Mouse (Mus musculus): ENCODE measurements at regions not wholly inside any gene's neighbourhood (a gene's known extent, or its start where the extent isn't known, plus 50 kb on each side); places are given as distances from the start of the nearest gene placed in this dataset.

DNA sequence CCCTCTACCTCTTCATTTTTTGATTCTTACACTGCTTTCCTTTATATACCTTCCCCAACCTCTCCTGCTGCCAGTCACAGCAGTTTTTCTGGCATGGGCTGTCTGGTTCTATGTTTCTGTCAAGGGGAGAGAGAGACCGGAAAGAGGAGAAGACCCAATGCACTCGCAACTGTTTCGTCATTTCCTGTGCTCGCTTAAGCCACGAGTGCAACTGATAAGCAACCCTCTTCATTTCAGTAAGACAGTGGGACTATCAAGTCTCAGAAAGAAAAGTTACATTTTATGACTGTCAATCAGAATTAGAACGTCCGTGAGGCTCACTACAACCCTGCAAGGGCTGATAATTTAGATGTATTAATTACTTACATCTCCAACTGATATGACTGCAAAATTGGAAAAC is 312.2 kb downstream of the Etnk1 start:
- no peaks in the 10 kb centered on the region for H3K4me1 ChIP-seq (replicated peaks; ENCODE audit: control insufficient read depth, insufficient read depth, low read length)
- no peak overlapping the region for H3K4me2 ChIP-seq (replicated peaks; ENCODE audit: low read depth, low read length)
- H3K27me3 ChIP-seq (ENCODE audit: control insufficient read depth, insufficient read depth, low read length): no peaks in the 10 kb centered on the region
- H3K36me3 ChIP-seq (ENCODE audit: control insufficient read depth, insufficient read depth, low read length): no peaks in the 10 kb centered on the region
- H3K9ac ChIP-seq (ENCODE audit: low read depth, low read length): no peak overlapping the region
- H3K4me3 ChIP-seq (ENCODE audit: low read depth, low read length): no peak overlapping the region
- no peak overlapping the region for H3K27ac ChIP-seq (ENCODE audit: low read depth, low read length)
- no peaks in the 10 kb centered on the region for H3K9me3 ChIP-seq (ENCODE audit: control insufficient read depth, low read length)
- 84% methylated on average over 7 of the region's 7 CpGs for WGBS
- DNase-seq (ENCODE audit: low spot score) (no peak), ATAC-seq (ENCODE audit: low FRiP score) (no peak)

DNA sequence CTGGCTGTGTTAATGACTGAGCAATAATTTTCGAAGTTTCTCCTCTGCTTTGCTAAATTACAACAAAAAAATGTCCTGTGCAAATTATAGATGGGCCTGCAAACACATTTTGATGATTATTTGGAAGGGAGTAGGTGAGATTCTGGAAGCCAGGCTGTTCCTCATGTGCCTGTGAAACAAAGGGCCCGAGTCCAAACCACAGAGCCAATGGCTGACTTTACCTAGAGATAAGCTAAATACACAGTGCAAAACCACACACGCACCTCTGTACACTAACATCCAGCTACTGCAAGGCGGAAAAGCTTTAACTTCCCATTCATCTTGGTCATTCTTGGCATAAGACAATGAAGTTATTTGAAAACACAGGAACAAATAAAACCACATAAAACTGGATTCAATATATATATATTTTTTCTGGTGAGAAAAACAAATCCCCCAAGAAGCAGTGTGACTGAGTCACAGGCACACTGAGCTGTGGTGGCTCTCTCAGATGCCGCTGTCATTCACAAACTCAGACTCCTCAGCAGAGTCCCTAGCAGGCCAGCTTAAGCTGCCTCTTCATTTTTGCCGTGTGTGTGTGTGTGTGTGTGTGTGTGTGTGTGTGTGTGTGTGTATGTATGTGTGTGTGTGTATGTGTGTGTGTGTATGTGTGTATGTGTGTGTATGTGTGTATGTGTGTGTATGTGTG is 312.8 kb downstream of the Etnk1 start:
- DNase-seq (ENCODE audit: low spot score) (no peak), ATAC-seq (ENCODE audit: low FRiP score) (no peak)
- Histone ChIP-seq H3K9me3 (ENCODE audit: control insufficient read depth, low read length) (no peaks in the 10 kb centered on the region), H3K4me3 (ENCODE audit: low read depth, low read length) (no peak overlapping the region), H3K36me3 (ENCODE audit: control insufficient read depth, insufficient read depth, low read length) (no peaks in the 10 kb centered on the region), H3K27me3 (ENCODE audit: control insufficient read depth, insufficient read depth, low read length) (no peaks in the 10 kb centered on the region), H3K27ac (ENCODE audit: low read depth, low read length) (no peak overlapping the region), H3K9ac (ENCODE audit: low read depth, low read length) (no peak overlapping the region), H3K4me2 (replicated peaks; ENCODE audit: low read depth, low read length) (no peak overlapping the region), H3K4me1 (replicated peaks; ENCODE audit: control insufficient read depth, insufficient read depth, low read length) (no peaks in the 10 kb centered on the region)
- 89% methylated on average over 6 of the region's 6 CpGs for WGBS

DNA sequence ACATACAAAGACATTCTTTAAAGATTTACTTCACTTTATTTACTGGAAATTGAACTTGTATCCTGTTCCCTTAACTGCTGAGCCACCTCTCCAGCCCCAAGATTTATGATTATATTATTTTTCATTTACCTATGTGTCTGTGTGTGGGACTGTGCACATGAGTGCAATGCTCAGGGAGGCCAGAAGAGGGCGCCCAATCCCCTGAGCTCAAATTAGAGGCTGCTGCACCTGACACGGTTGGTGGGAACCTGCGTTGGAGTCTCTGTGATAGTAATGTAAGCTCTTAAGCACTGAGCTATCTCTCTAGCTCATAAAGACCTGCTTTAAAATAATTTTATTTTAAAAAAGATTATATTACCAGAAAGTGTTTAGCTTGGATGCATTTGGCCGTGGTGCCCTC is 315.3 kb downstream of the Etnk1 start:
- no peak for ATAC-seq (ENCODE audit: low FRiP score)
- Histone ChIP-seq H3K4me1 (replicated peaks; ENCODE audit: control insufficient read depth, insufficient read depth, low read length) (no peaks in the 10 kb centered on the region), H3K27me3 (ENCODE audit: control insufficient read depth, insufficient read depth, low read length) (no peaks in the 10 kb centered on the region), H3K9ac (ENCODE audit: low read depth, low read length) (no peak overlapping the region), H3K9me3 (ENCODE audit: control insufficient read depth, low read length) (no peaks in the 10 kb centered on the region), H3K4me2 (replicated peaks; ENCODE audit: low read depth, low read length) (no peak overlapping the region), H3K36me3 (ENCODE audit: control insufficient read depth, insufficient read depth, low read length) (no peaks in the 10 kb centered on the region), H3K4me3 (ENCODE audit: low read depth, low read length) (no peak overlapping the region), H3K27ac (ENCODE audit: low read depth, low read length) (no peak overlapping the region)
- 87% methylated on average over 4 of the region's 4 CpGs for WGBS
- DNase-seq (ENCODE audit: low spot score): no peak

DNA sequence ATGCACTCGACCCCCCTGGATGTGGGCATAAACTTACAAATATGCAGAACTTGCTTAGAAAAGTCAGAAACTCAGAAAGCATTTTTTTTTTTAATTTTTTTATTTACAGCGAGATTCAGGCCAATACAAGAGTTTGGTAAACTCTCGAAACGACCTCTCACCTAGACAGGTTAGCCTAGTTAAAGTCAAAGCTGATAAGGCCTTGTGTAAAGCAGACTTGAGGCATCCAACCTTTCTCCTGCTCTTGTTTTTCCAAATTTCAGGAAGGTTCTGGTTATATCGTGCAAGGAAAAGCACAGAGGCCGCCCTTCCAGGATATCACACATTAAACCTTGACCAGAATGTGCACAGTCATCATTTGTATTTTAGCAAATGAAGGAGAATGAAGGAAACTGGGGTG is 315.8 kb downstream of the Etnk1 start:
- no peaks in the 10 kb centered on the region for H3K9me3 ChIP-seq (ENCODE audit: control insufficient read depth, low read length)
- no peak overlapping the region for H3K27ac ChIP-seq (ENCODE audit: low read depth, low read length)
- no peak overlapping the region for H3K4me2 ChIP-seq (replicated peaks; ENCODE audit: low read depth, low read length)
- no peak for DNase-seq (ENCODE audit: low spot score)
- no peak overlapping the region for H3K4me3 ChIP-seq (ENCODE audit: low read depth, low read length)
- no peaks in the 10 kb centered on the region for H3K36me3 ChIP-seq (ENCODE audit: control insufficient read depth, insufficient read depth, low read length)
- H3K4me1 ChIP-seq (replicated peaks; ENCODE audit: control insufficient read depth, insufficient read depth, low read length): no peaks in the 10 kb centered on the region
- no peaks in the 10 kb centered on the region for H3K27me3 ChIP-seq (ENCODE audit: control insufficient read depth, insufficient read depth, low read length)
- no peak for ATAC-seq (ENCODE audit: low FRiP score)
- 92% methylated on average over 6 of the region's 6 CpGs for WGBS
- no peak overlapping the region for H3K9ac ChIP-seq (ENCODE audit: low read depth, low read length)

DNA sequence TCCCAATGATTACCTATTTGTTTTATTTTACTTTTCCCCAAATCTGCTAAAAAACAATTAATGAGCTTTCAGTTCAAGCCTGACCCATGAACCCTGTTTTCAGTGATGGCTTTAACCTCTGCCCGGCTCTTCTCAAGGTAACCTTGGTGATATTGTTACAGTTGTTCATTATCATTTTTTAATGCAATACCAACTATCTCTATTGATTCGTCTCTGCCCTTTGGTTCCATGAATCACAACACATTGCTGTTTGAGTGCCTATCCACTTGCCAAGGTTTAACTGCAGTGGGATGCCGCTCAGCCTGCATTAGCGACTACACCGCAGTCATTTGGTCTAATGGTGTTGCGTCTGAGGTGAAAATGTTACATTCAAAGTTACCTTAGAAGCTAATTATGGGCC is 317.9 kb downstream of the Etnk1 start:
- no peaks in the 10 kb centered on the region for H3K4me1 ChIP-seq (replicated peaks; ENCODE audit: control insufficient read depth, insufficient read depth, low read length)
- DNase-seq (ENCODE audit: low spot score) (no peak), ATAC-seq (ENCODE audit: low FRiP score) (no peak)
- no peak overlapping the region for H3K27ac ChIP-seq (ENCODE audit: low read depth, low read length)
- 92% methylated on average over 6 of the region's 6 CpGs for WGBS
- H3K4me2 ChIP-seq (replicated peaks; ENCODE audit: low read depth, low read length): no peak overlapping the region
- no peak overlapping the region for H3K4me3 ChIP-seq (ENCODE audit: low read depth, low read length)
- no peak overlapping the region for H3K9ac ChIP-seq (ENCODE audit: low read depth, low read length)
- no peaks in the 10 kb centered on the region for H3K9me3 ChIP-seq (ENCODE audit: control insufficient read depth, low read length)
- H3K36me3 ChIP-seq (ENCODE audit: control insufficient read depth, insufficient read depth, low read length): no peaks in the 10 kb centered on the region
- no peaks in the 10 kb centered on the region for H3K27me3 ChIP-seq (ENCODE audit: control insufficient read depth, insufficient read depth, low read length)

DNA sequence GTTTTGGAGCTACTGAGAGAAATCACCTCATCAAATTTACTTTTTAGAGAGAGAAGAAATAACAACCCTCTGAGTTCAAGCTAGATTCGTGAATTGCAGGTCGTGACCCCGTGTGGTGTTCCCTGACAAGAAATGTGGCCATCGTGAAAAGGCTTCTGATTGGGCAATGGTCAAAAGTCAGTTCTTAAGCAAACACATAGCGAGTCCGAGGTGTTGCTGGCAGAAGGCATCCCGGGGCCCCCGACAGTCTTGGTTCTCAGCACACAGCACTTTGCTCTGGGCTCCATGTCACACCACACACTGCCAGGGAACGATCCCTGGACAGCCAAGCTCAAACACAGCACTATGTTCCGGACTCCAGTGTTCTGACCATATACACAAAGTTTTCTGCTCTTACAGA is 320.0 kb downstream of the Etnk1 start:
- Histone ChIP-seq H3K9ac (ENCODE audit: low read depth, low read length) (no peak overlapping the region), H3K9me3 (ENCODE audit: control insufficient read depth, low read length) (no peaks in the 10 kb centered on the region), H3K36me3 (ENCODE audit: control insufficient read depth, insufficient read depth, low read length) (no peaks in the 10 kb centered on the region), H3K4me1 (replicated peaks; ENCODE audit: control insufficient read depth, insufficient read depth, low read length) (no peaks in the 10 kb centered on the region), H3K4me2 (replicated peaks; ENCODE audit: low read depth, low read length) (no peak overlapping the region), H3K27me3 (ENCODE audit: control insufficient read depth, insufficient read depth, low read length) (no peaks in the 10 kb centered on the region), H3K27ac (ENCODE audit: low read depth, low read length) (no peak overlapping the region), H3K4me3 (ENCODE audit: low read depth, low read length) (no peak overlapping the region)
- ATAC-seq (ENCODE audit: low FRiP score) (no peak), DNase-seq (ENCODE audit: low spot score) (no peak)
- WGBS: 77% methylated on average over 10 of the region's 10 CpGs

DNA sequence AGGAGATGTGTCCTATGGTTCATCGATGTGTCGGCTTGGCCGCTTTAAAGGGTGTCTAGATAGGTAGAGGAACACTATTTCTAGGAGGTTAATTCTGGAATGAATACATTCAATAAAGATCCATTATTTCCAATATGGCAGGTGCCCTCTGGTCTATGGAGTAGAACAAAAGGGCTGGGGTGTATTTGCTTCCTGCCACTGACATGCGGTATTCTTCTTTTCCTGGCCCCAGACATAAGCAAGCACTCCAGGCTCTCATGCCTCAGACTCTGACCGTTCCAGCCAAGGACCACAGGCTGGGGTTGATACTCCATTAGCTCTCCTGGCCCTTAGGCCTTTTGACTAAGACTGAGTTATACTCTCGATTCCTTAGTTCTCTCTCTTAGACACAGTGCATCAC is 323.0 kb downstream of the Etnk1 start:
- 96% methylated on average over 6 of the region's 6 CpGs for WGBS
- no peaks in the 10 kb centered on the region for H3K27me3 ChIP-seq (ENCODE audit: control insufficient read depth, insufficient read depth, low read length)
- no peaks in the 10 kb centered on the region for H3K36me3 ChIP-seq (ENCODE audit: control insufficient read depth, insufficient read depth, low read length)
- H3K4me1 ChIP-seq (replicated peaks; ENCODE audit: control insufficient read depth, insufficient read depth, low read length): no peaks in the 10 kb centered on the region
- H3K4me2 ChIP-seq (replicated peaks; ENCODE audit: low read depth, low read length): no peak overlapping the region
- no peak overlapping the region for H3K27ac ChIP-seq (ENCODE audit: low read depth, low read length)
- H3K9ac ChIP-seq (ENCODE audit: low read depth, low read length): no peak overlapping the region
- DNase-seq (ENCODE audit: low spot score) (no peak), ATAC-seq (ENCODE audit: low FRiP score) (no peak)
- no peaks in the 10 kb centered on the region for H3K9me3 ChIP-seq (ENCODE audit: control insufficient read depth, low read length)
- H3K4me3 ChIP-seq (ENCODE audit: low read depth, low read length): no peak overlapping the region

DNA sequence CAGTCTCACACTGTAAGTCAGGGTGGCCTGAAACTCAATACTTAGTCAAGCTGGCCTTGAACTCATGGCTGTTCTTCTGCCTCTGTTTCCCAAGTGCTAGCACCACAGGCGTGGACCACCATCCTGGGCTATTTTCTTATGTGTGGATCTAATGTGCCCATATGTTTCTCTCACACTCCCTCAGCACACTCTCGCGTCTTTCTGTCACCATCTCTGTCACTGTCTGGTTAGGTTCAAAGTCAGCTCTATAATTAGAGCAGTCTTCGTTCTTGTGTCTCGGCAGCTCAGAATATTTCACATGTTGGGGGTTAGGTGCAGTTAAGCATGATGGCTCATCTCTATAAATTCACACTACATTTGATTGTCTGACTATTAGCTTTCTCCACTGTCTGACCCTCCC is 324.4 kb downstream of the Etnk1 start:
- DNase-seq (ENCODE audit: low spot score) (no peak), ATAC-seq (ENCODE audit: low FRiP score) (no peak)
- no peaks in the 10 kb centered on the region for H3K27me3 ChIP-seq (ENCODE audit: control insufficient read depth, insufficient read depth, low read length)
- H3K36me3 ChIP-seq (ENCODE audit: control insufficient read depth, insufficient read depth, low read length): no peaks in the 10 kb centered on the region
- no peak overlapping the region for H3K4me3 ChIP-seq (ENCODE audit: low read depth, low read length)
- H3K4me2 ChIP-seq (replicated peaks; ENCODE audit: low read depth, low read length): no peak overlapping the region
- no peak overlapping the region for H3K9ac ChIP-seq (ENCODE audit: low read depth, low read length)
- H3K9me3 ChIP-seq (ENCODE audit: control insufficient read depth, low read length): no peaks in the 10 kb centered on the region
- no peak overlapping the region for H3K27ac ChIP-seq (ENCODE audit: low read depth, low read length)
- H3K4me1 ChIP-seq (replicated peaks; ENCODE audit: control insufficient read depth, insufficient read depth, low read length): no peaks in the 10 kb centered on the region
- 95% methylated on average over 5 of the region's 5 CpGs for WGBS

DNA sequence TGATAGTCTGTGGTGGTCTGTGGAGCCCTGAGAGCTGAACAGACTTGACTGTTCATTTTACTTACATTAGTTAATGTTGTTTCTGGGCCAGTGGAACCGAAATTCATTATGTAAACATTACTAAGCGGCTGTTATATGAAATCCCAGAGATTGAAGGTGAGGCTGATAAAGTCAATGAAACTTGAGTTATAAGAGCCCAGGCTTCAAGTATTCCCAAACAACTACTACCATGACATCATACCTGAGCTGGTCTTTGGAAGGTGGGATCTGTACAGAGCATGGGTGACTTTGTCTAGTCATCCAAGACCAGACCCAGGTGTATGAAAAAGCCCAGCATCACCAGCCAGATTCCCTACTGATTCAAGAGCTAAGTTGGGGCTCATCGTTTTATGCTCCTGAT is 326.5 kb downstream of the Etnk1 start:
- Histone ChIP-seq H3K4me1 (replicated peaks; ENCODE audit: control insufficient read depth, insufficient read depth, low read length) (no peaks in the 10 kb centered on the region), H3K27me3 (ENCODE audit: control insufficient read depth, insufficient read depth, low read length) (no peaks in the 10 kb centered on the region), H3K4me3 (ENCODE audit: low read depth, low read length) (no peak overlapping the region), H3K27ac (ENCODE audit: low read depth, low read length) (no peak overlapping the region), H3K4me2 (replicated peaks; ENCODE audit: low read depth, low read length) (no peak overlapping the region), H3K36me3 (ENCODE audit: control insufficient read depth, insufficient read depth, low read length) (no peaks in the 10 kb centered on the region), H3K9ac (ENCODE audit: low read depth, low read length) (no peak overlapping the region), H3K9me3 (ENCODE audit: control insufficient read depth, low read length) (no peaks in the 10 kb centered on the region)
- DNase-seq (ENCODE audit: low spot score) (no peak), ATAC-seq (ENCODE audit: low FRiP score) (no peak)
- 96% methylated on average over 3 of the region's 3 CpGs for WGBS
